Mouse (Mus musculus) embryonic facial prominence, embryonic 14.5 days (tissue): ENCODE measurements at regions not wholly inside any gene's neighbourhood (a gene's known extent, or its start where the extent isn't known, plus 50 kb on each side); places are given as distances from the start of the nearest gene placed in this dataset.

Experiments used
- ATAC-seq: fragments of 200-750 bp; cut with Nextera tagmentation; 2 replicates; pipeline ENCODE4 v1.8.0; 2017; ENCODE audit warnings: low read depth, moderate number of reproducible peaks, moderate TSS enrichment
- DNase-seq: peaks from one replicate; pipeline ENCODE4 v3.0.0-alpha.2; 2015; ENCODE audit warnings: low spot score
- H3K27ac ChIP-seq: fragments of 300-500 bp; sonication (generic); replicated peaks from 2 replicates; pipeline ENCODE4 v1.5.1; 2014; ENCODE audit warnings: low read depth, mild to moderate bottlenecking, low read length, moderate library complexity
- H3K27me3 ChIP-seq: fragments of 300-500 bp; sonication (generic); replicated peaks from 2 replicates; pipeline ENCODE4 v1.6.1; 2014; ENCODE audit warnings: low read length; ENCODE audit not compliant: control insufficient read depth, insufficient read depth
- H3K36me3 ChIP-seq: fragments of 300-500 bp; sonication (generic); 2 replicates; pipeline ENCODE4 v1.6.1; 2014; ENCODE audit warnings: low read length, mixed read lengths; ENCODE audit not compliant: control insufficient read depth, insufficient read depth
- H3K4me1 ChIP-seq: fragments of 300-500 bp; sonication (generic); 2 replicates; pipeline ENCODE4 v1.6.1; 2014; ENCODE audit warnings: antibody characterized with exemption, low read length; ENCODE audit not compliant: control insufficient read depth, insufficient read depth
- H3K4me2 ChIP-seq: fragments of 300-500 bp; sonication (generic); 2 replicates; pipeline ENCODE4 v1.6.1; 2014; ENCODE audit warnings: low read depth, mild to moderate bottlenecking, low read length, moderate library complexity, mixed read lengths
- H3K4me3 ChIP-seq: fragments of 300-500 bp; sonication (generic); 2 replicates; pipeline ENCODE4 v1.5.1; 2014; ENCODE audit warnings: low read depth, mild to moderate bottlenecking, low read length
- H3K9ac ChIP-seq: fragments of 300-500 bp; sonication (generic); 2 replicates; pipeline ENCODE4 v1.6.1; 2014; ENCODE audit warnings: low read depth, mild to moderate bottlenecking, low read length, moderate library complexity, mixed read lengths
- H3K9me3 ChIP-seq: fragments of 300-500 bp; sonication (generic); 2 replicates; pipeline ENCODE4 v1.6.1; 2016; ENCODE audit warnings: low read length; ENCODE audit not compliant: control insufficient read depth
- WGBS: fragments of 180-500 bp; shearing (Covaris S2); extraction: QIAGEN DNeasy Blood & Tissue Kit; methylation state at CpG from one replicate; pipeline ENCODE4 v1.1.7; 2014; 5-methylcytosine and 5-hydroxymethylcytosine counted together

GRCm38 (mm10) chr10:30980279-30980968 lies 137.8 kb upstream of the Hey2 start:
- Histone ChIP-seq H3K36me3 (no peaks in the 10 kb centered on the region), H3K4me2 (peak overlapping the region; percentile 60), H3K27me3 (no peaks in the 10 kb centered on the region), H3K27ac (peak overlapping the region; percentile 72), H3K4me1 (peaks cover 14% of the 10 kb centered on the region), H3K9me3 (no peaks in the 10 kb centered on the region), H3K9ac (peak overlapping the region; percentile 40; the same call in 1 of the 2 replicates), H3K4me3 (peak overlapping the region; percentile 22)
- 2% methylated on average over 8 of the region's 8 CpGs for WGBS
- ATAC-seq (peak; percentile 82), DNase-seq (peak; percentile 79)

- Histone ChIP-seq H3K36me3 (no peaks in the 10 kb centered on the region), H3K4me3 (peak overlapping the region; percentile 22), H3K4me1 (peaks cover 14% of the 10 kb centered on the region), H3K27me3 (no peaks in the 10 kb centered on the region), H3K4me2 (peak overlapping the region; percentile 60), H3K27ac (peak overlapping the region; percentile 72), H3K9ac (peak overlapping the region; percentile 40; the same call in 1 of the 2 replicates), H3K9me3 (no peaks in the 10 kb centered on the region)
- DNase-seq (peak; percentile 30), ATAC-seq (no peak)
- 4% methylated on average over 3 of the region's 3 CpGs for WGBS
Measured at GRCm38 (mm10) chr10:30979766-30980165, 137.2 kb upstream of the Hey2 start.

GRCm38 (mm10) chr10:30966176-30966575 lies 123.6 kb upstream of the Hey2 start:
- 91% methylated on average over 1 of the region's 1 CpGs for WGBS

GRCm38 (mm10) chr10:30953825-30954224 lies 111.2 kb upstream of the Hey2 start:
- H3K36me3 ChIP-seq: no peaks in the 10 kb centered on the region
- peaks cover 9% of the 10 kb centered on the region; the same call in 1 of the 2 replicates for H3K4me1 ChIP-seq
- H3K4me2 ChIP-seq: no peak overlapping the region
- no peak overlapping the region for H3K9ac ChIP-seq
- H3K9me3 ChIP-seq: no peaks in the 10 kb centered on the region
- H3K27ac ChIP-seq: no peak overlapping the region
- ATAC-seq (no peak), DNase-seq (peak; percentile 67)
- no peaks in the 10 kb centered on the region for H3K27me3 ChIP-seq
- no peak overlapping the region for H3K4me3 ChIP-seq
- 67% methylated on average over 3 of the region's 3 CpGs for WGBS

More at GRCm38 (mm10) chr10:30966176-30966575, 123.6 kb upstream of the Hey2 start:
- Histone ChIP-seq H3K9me3 (no peaks in the 10 kb centered on the region), H3K4me3 (no peak overlapping the region), H3K36me3 (no peaks in the 10 kb centered on the region), H3K4me1 (no peaks in the 10 kb centered on the region), H3K27ac (no peak overlapping the region), H3K4me2 (no peak overlapping the region), H3K27me3 (no peaks in the 10 kb centered on the region), H3K9ac (no peak overlapping the region)
- DNase-seq (no peak), ATAC-seq (no peak)

GRCm38 (mm10) chr10:30952410-30952809 lies 109.8 kb upstream of the Hey2 start:
- H3K36me3 ChIP-seq: no peaks in the 10 kb centered on the region
- DNase-seq: peak; percentile 29
- ATAC-seq: no peak

GRCm38 (mm10) chr10:30946601-30947000 lies 104.0 kb upstream of the Hey2 start:
- Histone ChIP-seq H3K27ac (no peak overlapping the region), H3K4me3 (no peak overlapping the region), H3K9me3 (no peaks in the 10 kb centered on the region), H3K36me3 (no peaks in the 10 kb centered on the region), H3K4me2 (no peak overlapping the region), H3K4me1 (no peaks in the 10 kb centered on the region), H3K27me3 (no peaks in the 10 kb centered on the region), H3K9ac (no peak overlapping the region)
- DNase-seq: peak; percentile 41
- no peak for ATAC-seq
- 52% methylated on average over 4 of the region's 4 CpGs for WGBS

More at GRCm38 (mm10) chr10:30952410-30952809, 109.8 kb upstream of the Hey2 start:
- WGBS: 32% methylated on average over 2 of the region's 2 CpGs
- Histone ChIP-seq H3K4me2 (no peak overlapping the region), H3K9me3 (no peaks in the 10 kb centered on the region), H3K9ac (no peak overlapping the region), H3K27me3 (no peaks in the 10 kb centered on the region), H3K27ac (no peak overlapping the region), H3K4me1 (peaks cover 9% of the 10 kb centered on the region; the same call in 1 of the 2 replicates), H3K4me3 (no peak overlapping the region)

GRCm38 (mm10) chr10:30918322-30918988 lies 75.9 kb upstream of the Hey2 start:
- Histone ChIP-seq H3K4me2 (no peak overlapping the region), H3K4me1 (no peaks in the 10 kb centered on the region), H3K36me3 (no peaks in the 10 kb centered on the region), H3K9ac (no peak overlapping the region), H3K9me3 (no peaks in the 10 kb centered on the region), H3K27ac (no peak overlapping the region), H3K4me3 (no peak overlapping the region), H3K27me3 (no peaks in the 10 kb centered on the region)
- no peak for ATAC-seq
- DNase-seq: no peak
- 75% methylated on average over 3 of the region's 3 CpGs for WGBS

- H3K36me3 ChIP-seq: no peaks in the 10 kb centered on the region
- 28% methylated on average over 3 of the region's 3 CpGs for WGBS
- ATAC-seq: no peak
- H3K4me1 ChIP-seq: no peaks in the 10 kb centered on the region; the same call in 1 of the 2 replicates
- H3K27ac ChIP-seq: no peak overlapping the region
- H3K4me2 ChIP-seq: no peak overlapping the region
- no peak overlapping the region for H3K4me3 ChIP-seq
- peak; percentile 13 for DNase-seq
- no peak overlapping the region for H3K9ac ChIP-seq
- H3K27me3 ChIP-seq: no peaks in the 10 kb centered on the region
- H3K9me3 ChIP-seq: no peaks in the 10 kb centered on the region
Measured at GRCm38 (mm10) chr10:30893771-30894170, 51.2 kb upstream of the Hey2 start.
